Mouse (Mus musculus): ENCODE results near the gene Zfp277.

GRCm38 (mm10) chr12:40429976-40430375 is 15.7 kb downstream of the Zfp277 start:
- TF ChIP-seq POLR2A (IDR thresholded peaks at IDR 0.05; ENCODE audit: low read depth, low read length) (no peak), CTCF (IDR thresholded peaks at IDR 0.05; ENCODE audit: extremely low read depth, insufficient read length, insufficient replicate concordance, low read depth, low read length) (no peak)

All from small intestine, adult 2 months (tissue).